Mouse (Mus musculus) bone marrow, adult 2 months (tissue): Measurements from ENCODE around the gene Fyb.

Experiments used
- CTCF ChIP-seq: fragments of 200-500 bp; IDR thresholded peaks from 2 replicates; pipeline ENCODE4 v1.5.1; 2011; ENCODE audit warnings: low read length, control low read depth; ENCODE audit not compliant: control insufficient read depth, insufficient read depth
- POLR2A ChIP-seq: fragments of 200-500 bp; IDR thresholded peaks from 2 replicates; pipeline ENCODE4 v1.6.1; 2011; ENCODE audit warnings: low read depth, mild to moderate bottlenecking, control low read depth, low read length, borderline replicate concordance; ENCODE audit not compliant: control insufficient read depth

DNA sequence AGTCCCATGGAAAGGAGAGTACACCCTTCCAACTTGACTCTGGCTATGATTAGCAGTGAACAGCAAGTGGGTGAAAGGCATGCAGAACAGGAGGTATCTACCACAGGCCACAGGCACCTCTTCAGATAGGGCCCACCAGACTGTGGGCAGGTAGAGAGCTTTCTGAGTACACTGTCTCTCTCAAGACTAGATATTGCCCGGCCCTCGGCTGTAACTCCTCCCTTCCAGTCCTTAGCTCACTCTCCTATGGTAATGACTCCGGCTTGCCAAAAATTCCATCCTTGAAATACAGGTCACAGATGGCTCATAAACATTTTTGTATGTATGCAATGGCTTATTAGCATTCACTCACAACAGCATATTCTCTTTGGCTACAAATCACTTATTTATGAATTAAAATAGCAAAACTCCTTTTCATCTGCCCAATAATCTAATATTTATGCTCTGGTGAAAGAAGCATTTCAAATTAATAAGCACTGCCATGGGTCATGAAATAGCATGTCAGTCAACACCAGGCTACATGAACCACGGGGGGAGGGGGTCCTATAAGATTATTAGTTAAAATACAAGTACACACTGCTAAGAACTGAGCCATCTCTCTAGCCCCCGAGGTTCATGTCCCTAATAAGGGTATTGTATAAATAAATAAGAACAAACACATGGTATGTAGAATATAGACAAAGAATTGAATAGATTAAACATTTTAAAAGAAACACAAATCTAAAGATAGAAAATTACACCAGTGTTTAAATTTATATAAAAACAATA, 93.9 kb downstream of the Fyb start:
- TF ChIP-seq CTCF (no peak), POLR2A (no peak)
